Mouse (Mus musculus) brain, embryonic 14.5 days (tissue): ENCODE data around the gene Cmip. TPM values are rescaled to one million over a fixed set of nuclear protein-coding genes. Genes with fewer than 3 reads are reported as not detected.

Experiments
- DNase-seq: peaks from one replicate; pipeline ENCODE4 v3.0.0-alpha.2; 2011; ENCODE audit warnings: low read depth
- CTCF ChIP-seq: fragments of 200-500 bp; IDR thresholded peaks from 2 replicates; pipeline ENCODE4 v1.5.1; 2012; ENCODE audit warnings: inconsistent platforms, mild to moderate bottlenecking, moderate library complexity, borderline replicate concordance; ENCODE audit not compliant: insufficient read depth, insufficient read length; ENCODE audit errors: extremely low read depth
- POLR2A ChIP-seq: fragments of 200-500 bp; IDR thresholded peaks from 2 replicates; pipeline ENCODE4 v1.6.1; 2012; ENCODE audit warnings: mild to moderate bottlenecking, inconsistent platforms, borderline replicate concordance; ENCODE audit not compliant: poor library complexity, insufficient read depth, insufficient read length, severe bottlenecking; ENCODE audit errors: extremely low read depth
- polyA plus RNA-seq: library from polyadenylated mRNA; depleted of rRNA; stranded (reverse); fragments of >200 nt; gene quantifications from 2 replicates; pipeline ENCODE4 v1.2.3, GENCODE M21; 2012

Cmip gene
- polyA plus RNA-seq, 1 experiment = 205 TPM

- peak; percentile 73 for DNase-seq
- no peak for TF ChIP-seq CTCF
- no peak for TF ChIP-seq POLR2A
Observed at GRCm38 (mm10) chr8:117462701-117463284, 205.9 kb downstream of the Cmip start.

DNA sequence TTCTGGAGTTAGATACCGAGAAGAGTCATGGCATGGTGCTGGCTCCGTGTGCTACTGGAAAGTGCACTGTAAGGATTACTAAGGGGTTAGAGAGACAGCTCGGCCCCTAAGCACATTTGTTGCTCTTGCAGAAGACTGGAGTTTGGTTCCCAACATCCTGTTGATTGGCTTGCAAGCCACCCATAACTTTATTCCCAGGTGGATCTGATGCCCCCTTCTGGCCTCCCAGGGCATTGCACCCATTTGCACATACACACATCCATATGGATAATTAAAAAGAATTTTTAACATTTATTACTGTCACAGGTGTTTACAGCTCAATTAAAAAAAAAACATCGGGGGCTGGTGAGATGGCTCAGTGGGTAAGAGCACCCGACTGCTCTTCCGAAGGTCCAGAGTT, 207.7 kb downstream of the Cmip start:
- peak; percentile 55 for TF ChIP-seq CTCF
- no peak for TF ChIP-seq POLR2A
- no peak for DNase-seq

GRCm38 (mm10) chr8:117465250-117465649, 208.4 kb downstream of the Cmip start:
- TF ChIP-seq POLR2A = no peak
- TF ChIP-seq CTCF = peak; percentile 72
- DNase-seq = peak; percentile 94

DNA sequence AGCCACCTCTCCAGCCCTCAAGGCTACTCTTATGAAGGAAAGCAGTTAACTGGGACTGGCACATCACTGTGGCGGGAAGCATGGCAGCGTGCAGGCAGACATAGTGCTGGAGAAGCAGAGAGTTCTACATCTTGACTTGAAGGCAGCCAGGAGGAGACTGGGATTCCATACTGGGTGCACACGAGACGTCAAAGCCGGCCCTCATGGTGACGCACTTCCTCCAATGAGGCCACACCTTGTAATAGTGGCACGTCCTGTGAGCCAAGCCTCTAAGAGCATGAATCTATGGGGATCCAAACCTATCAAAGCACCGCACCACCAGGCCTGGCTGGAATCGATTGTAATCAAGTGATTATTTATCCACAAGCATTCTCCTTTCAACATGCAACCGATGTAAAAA, 210.6 kb downstream of the Cmip start:
- no peak for DNase-seq

GRCm38 (mm10) chr8:117469431-117470341, 212.8 kb downstream of the Cmip start:
- DNase-seq = no peak
- no peak for TF ChIP-seq CTCF
- 0 out of 2 replicates have a peak, but pooled peaks have one; percentile 13 for TF ChIP-seq POLR2A

More for the DNA sequence above, 210.6 kb downstream of the Cmip start:
- TF ChIP-seq POLR2A = no peak
- TF ChIP-seq CTCF = no peak

- DNase-seq = peak; percentile 97
- TF ChIP-seq POLR2A (peak; percentile 5; the same call in 1 of the 2 replicates), CTCF (peak; percentile 22; the same call in 1 of the 2 replicates)
Observed at GRCm38 (mm10) chr8:117470342-117470781, 213.5 kb downstream of the Cmip start.

GRCm38 (mm10) chr8:117471174-117471573, 214.3 kb downstream of the Cmip start:
- peak; percentile 76 for DNase-seq
- peak; percentile 84 for TF ChIP-seq CTCF
- no peak for TF ChIP-seq POLR2A

- TF ChIP-seq CTCF = no peak
- no peak for TF ChIP-seq POLR2A
- no peak for DNase-seq
Observed at GRCm38 (mm10) chr8:117471655-117472054, 214.8 kb downstream of the Cmip start.

DNA sequence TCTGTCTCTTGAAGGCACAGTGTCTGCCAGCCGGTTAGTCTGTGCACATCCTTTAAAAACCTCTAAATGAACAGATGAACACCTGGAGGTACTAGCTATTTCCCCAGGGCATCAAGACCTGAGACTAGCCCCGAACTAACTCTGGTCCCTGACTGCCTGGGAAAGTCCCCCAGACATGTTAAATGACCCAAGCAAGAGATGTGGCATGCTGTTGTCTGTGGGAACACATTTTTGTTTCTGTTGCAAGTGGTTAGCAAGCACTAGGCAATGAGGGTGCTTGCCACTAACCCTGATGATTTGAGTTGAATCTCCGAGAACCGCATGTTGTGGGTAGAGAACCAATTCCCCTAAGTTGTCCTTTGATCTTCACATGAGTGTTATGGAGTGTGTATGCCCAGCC, 215.5 kb downstream of the Cmip start:
- TF ChIP-seq CTCF = no peak
- TF ChIP-seq POLR2A = no peak
- no peak for DNase-seq

- DNase-seq = peak; percentile 94
- TF ChIP-seq CTCF (peak; percentile 97), POLR2A (no peak)
Observed at GRCm38 (mm10) chr8:117474944-117475343, 218.1 kb downstream of the Cmip start.

DNA sequence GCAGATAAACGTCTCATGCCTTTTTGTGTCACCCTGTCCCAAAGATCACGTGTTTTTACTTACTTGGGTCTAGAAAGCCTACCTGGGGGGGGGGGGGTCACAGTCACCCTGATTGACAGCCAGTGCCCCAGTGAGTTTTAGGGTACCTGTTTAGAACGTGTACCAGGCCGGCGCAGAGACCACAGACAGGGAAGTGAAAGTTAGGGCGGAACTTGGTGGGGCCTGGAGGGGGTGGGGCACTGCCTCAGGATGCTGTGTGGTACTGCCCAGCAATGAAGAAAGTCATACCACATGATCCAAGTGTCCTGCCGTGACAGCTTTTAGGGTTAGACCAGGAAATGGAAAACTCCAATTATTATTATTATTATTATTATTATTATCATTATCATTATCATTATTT, 219.0 kb downstream of the Cmip start:
- TF ChIP-seq CTCF = no peak
- no peak for TF ChIP-seq POLR2A
- DNase-seq = no peak
